Mouse (Mus musculus) kidney, adult 18-20 months (tissue): ENCODE measurements around the gene Zcrb1.
"Not testable (repeated sequence)": the region's sequence is repeated elsewhere in the genome, so short reads cannot be mapped to it uniquely, and the experiment has no call there.

Experiments
- DNase-seq: peaks from one replicate; pipeline ENCODE4 v3.0.0; 2021

The Zcrb1 gene

DNA sequence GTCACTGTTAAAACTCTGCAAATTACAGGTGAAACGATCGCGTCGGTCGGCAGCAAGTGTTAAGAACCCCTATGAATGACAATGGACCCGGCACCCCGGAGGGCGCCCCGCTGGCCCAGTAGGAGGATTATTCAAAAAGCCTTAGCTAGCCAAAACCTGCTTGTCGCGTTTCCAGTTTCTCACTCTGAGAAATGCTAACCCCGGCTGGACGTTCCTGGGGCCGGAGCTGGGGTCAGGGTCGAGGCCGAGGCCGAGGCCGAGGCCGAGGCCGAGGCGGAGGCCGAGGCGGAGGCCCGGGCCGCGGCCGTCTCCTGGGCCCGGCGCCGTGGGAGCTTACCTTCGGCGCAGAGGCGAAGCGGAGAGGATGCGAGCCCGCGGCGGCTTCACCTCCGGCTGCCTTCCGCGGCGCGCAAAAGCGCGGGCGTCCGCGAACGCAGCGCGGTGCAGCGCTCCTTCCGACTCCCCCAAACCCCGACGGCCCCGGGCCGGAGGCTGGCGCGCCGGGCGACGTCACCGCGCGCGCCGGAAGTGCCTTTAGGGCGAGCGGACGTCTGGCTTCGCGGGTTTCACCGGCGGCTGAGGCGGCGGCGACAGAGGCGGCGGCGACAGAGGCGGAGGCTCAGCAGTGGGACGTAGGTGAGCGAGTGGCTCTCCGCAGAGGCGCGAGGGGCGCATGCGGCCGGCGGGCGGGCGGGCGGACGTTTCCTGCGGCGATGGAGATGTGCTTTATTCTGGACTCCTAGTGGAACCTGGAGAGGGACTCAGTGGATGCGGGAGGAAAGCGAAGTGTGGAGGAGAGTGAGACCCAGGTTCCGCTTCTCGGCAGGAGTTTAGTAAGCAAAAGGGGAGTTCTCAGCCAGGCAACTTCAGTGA is at the start of gene Zcrb1, which contains the start of gene Pphln1:
Zcrb1 (minus strand) TSS at position 509 of the 873 bp plus-strand sequence.
Pphln1 (plus strand) TSS at position 525 of the 873 bp plus-strand sequence.
- peak; percentile 89 for DNase-seq

GRCm38 (mm10) chr15:93443676-93444075 is 45.5 kb upstream of the Zcrb1 start:
- no peak for DNase-seq

DNA sequence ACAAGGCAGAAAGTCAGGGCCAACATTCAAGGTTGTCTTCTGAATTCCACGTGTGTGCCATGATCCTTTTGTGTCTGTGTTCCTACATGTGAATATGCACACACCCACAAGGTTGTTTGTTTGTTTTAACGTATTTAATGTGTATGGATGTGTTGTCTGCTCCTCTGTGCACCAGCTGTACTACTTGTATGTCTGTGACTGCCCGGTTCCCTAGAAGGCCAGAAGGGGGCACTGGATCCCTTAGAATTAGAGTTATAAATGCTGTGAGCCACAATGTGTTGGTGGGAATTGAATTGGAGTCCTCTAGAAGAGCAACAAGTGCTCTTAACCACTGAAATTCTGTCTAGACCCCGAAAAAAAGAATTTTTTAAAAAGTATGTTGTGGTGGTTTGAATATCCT is 44.1 kb upstream of the Zcrb1 start:
- no peak for DNase-seq

GRCm38 (mm10) chr15:93438663-93439062 is 40.5 kb upstream of the Zcrb1 start:
- peak; percentile 46 for DNase-seq

- DNase-seq = no peak
Observed at GRCm38 (mm10) chr15:93435998-93436397, 37.9 kb upstream of the Zcrb1 start.

DNA sequence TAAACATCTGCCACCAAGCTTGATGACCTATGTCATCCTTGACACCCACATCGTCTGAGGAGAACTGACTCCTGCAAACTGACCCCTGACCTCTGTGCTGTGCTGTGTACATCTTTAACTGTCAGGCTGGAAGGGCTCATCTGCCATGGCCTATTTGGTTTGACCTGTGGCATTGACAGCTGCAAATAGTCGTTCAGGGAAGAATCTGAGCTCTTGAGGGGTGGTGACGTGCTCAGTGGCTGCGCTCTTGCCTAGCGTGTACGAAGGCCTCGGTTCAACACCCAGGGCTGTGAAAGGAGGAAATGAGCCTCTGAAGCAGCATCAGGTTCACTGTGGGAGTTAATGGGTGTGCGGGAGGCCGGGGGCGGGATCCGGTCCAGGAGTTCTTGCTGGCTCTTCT is 35.7 kb upstream of the Zcrb1 start:
- no peak for DNase-seq

DNA sequence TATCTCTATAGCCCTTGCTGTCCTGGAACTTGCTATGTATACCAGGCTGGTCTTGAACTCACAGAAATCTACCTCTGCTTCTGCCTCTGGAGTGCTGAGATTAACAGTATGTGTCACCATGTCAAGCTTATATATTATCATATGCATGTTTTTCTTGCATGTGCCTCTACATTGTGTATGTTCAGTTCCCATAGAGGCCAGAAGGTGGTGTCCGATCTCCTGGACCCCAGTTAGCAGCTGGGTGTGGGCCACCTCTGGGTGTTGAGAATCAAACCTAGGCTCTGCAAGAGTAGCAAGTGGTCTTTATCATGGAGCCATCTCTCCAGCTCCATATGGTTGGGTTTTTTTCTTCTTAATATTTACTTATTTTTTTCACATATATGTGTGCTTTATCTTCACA is 24.4 kb upstream of the Zcrb1 start:
- DNase-seq = no peak

- DNase-seq = no peak
Observed at GRCm38 (mm10) chr15:93420596-93420995, 22.5 kb upstream of the Zcrb1 start.

DNA sequence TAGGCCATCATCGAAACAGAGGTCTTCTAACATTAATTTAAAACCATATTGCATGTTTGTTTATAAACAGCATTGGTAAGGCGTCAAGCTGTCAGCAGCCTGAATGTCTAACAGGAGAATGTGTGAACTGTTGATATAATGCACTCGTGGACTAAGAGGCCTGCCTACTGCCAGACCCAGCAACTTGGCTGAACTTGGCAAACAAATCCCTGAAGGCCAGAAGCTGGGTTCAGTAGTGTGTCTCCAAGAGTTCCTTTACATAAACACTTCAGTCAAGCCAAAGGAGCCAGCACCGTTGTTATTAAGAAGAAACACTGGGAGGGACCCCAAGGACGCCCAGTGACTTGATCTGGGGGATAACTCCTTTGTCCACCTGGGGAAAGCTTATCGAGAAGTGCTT is 18.2 kb upstream of the Zcrb1 start:
- DNase-seq = no peak

GRCm38 (mm10) chr15:93414456-93414855 is 16.3 kb upstream of the Zcrb1 start:
- DNase-seq = no peak

- no peak for DNase-seq
Observed at GRCm38 (mm10) chr15:93412445-93412844, 14.3 kb upstream of the Zcrb1 start.

- no peak for DNase-seq
Observed at GRCm38 (mm10) chr15:93406492-93406891, 8.4 kb upstream of the Zcrb1 start.

GRCm38 (mm10) chr15:93405446-93405986 is 7.4 kb upstream of the Zcrb1 start:
- no peak for DNase-seq

DNA sequence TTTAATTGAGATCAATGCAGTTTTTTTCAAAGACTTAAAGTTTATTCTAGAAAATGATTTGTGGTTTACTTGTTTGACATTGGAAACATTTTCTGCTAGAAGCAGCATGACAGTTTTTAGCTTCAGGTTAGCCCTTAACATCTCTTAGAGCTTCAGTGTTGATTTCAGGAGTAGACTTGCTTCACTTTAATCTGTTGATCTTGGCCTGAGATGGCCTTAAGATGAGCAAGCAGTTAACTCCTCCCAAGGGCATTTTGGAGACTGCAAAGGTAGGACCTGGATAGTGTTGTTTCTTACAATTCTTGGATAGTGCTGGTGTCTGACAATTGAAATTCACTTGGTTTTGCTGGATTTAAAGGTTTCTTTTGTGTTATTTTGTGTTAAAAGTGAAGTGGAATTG is 6.7 kb upstream of the Zcrb1 start:
- DNase-seq = no peak

DNA sequence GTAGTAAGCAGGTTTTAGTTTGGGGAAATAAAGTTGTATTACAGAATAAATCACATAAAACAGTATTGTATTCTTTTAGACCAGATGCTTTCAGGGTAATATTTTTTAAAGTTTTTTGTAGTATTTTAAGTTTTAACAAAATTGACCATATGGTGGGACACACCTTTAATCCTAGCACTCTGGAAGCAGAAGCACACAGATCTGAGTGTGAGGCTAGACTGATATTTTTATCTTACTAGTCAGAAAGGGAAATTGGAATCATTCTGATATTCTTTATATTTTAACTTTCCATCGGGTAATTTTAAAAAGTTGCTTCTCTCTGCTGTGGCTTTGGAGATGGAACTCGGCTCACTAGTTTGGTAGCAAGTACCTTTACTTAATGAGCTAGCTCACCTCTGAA is 4.6 kb upstream of the Zcrb1 start:
- no peak for DNase-seq

GRCm38 (mm10) chr15:93401446-93401845 is 3.3 kb upstream of the Zcrb1 start:
- no peak for DNase-seq

- no peak for DNase-seq
Observed at GRCm38 (mm10) chr15:93398699-93399540, 786 bp upstream of the Zcrb1 start.

DNA sequence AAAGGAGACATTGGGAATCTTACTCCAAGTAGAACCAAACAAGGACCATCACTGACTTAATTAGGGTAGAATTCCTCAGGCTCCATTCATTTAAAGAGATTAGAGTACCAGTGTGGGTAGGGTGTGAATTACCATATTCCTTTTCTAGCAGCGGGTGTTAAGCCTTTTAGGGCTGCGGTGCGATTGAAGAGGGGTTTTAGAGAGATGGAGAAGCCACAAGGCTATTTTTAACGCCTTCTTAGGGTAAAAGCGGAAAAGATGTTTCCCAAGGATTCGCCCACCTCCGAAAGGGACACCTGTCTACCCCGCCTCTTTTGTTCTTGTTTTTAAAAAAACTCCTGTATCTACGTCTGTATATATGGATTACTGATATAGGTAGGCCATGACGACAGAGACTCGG is 865 bp downstream of the Zcrb1 start:
- no peak for DNase-seq

DNA sequence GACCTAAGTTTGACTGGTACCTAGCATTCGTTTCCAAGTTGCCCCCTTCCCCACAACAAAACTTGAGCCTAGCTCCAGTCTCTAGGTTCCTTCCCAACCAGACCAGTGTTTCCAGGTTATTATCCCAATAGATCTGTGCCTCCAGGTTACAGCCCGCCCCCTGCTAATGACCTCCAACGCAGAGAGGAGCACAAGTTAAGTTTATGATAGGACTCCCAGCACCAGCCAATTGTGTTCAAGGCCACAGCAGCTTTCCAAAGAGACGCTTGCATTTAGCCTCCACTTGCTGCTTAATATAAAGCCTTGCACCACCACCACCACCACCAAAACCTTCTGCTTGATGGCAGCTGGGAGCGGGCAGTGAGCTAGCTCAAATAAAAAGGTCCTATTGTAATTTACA is 16.8 kb downstream of the Zcrb1 start:
- no peak for DNase-seq

DNA sequence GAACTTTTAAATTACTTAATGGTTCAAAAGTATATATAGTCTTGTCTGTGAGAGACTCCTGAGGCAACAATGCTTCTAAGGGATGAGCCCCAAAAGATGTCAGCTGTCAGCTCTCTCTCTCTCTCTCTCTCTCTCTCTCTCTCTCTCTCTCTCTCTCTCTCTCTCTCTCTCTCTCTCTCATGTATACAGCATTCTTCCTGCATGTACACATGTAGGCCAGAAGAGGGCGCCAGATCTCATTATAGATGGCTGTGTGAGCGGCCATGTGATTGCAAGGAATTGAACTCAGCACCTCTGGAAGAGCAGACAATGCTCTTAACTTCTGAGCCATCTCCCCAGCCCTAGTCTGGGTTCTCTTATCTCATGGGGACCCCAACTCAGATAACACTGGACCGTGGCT is 19.0 kb downstream of the Zcrb1 start:
- DNase-seq = no peak

DNA sequence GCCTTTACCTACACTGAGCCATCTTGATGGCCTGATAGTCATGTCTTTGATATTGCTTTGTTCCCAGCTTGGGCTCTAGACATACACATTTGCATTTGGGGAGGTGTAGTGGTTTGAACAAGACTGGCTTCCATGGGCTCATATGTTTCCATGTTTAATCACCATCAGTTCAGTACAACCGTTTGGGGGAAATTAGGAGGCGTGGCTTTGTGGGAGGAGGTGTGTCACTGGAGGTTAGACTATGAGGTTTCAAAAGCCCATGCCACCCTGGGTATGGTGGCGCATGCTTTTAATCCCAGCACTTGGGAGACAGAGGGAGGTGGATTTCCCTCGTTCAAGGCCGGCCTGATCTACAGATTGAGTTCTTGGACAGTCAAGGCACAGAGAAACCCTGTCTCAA is 22.4 kb downstream of the Zcrb1 start:
- no peak for DNase-seq

DNA sequence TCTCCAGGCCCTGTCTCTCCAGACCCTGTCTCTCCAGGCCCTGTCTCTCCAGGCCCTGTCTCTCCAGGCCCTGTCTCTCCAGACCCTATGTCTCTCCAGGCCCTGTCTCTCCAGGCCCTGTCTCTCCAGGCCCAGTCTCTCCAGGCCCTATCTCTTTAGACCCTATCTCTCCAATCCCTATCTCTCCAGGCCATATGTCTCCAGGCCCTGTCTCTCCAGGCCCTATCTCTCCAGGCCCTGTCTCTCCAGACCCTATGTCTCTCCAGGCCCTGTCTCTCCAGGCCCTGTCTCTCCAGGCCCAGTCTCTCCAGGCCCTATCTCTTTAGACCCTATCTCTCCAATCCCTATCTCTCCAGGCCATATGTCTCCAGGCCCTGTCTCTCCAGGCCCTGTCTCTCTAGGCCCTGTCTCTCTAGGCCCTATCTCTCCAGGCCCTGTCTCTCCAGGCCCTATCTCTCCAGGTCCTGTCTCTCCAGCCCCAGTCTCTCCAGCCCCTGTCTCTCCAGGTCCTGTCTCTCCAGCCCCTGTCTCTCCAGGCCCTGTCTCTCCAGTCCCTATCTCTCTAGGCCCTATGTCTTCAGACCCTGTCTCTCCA is 25.5 kb downstream of the Zcrb1 start:
- not testable (repeated sequence) for DNase-seq

DNA sequence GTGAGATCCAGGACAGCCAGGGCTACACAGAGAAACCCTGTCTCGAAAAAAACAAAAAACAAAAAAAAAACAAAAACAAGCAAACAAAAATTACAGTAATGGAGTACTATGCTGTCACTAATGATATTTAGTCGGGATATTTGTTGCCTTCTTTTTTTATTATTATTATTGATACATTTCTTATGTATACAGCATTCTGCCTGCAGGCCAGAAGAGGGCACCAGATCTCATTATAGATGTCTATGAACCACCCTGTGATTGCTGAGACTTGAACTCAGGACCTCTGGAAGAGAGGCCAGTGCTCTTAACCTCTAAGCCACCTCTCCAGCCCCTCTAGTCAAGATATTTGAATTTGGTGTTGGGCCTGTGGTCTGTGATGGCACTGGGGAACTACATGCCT is 26.3 kb downstream of the Zcrb1 start:
- DNase-seq = no peak
